Mouse (Mus musculus): ENCODE measurements around the gene Rreb1. TPM values are rescaled to one million over a fixed set of nuclear protein-coding genes. Genes with fewer than 3 reads are reported as not detected.

Rreb1 gene
- polyA plus RNA-seq, 1 experiment, result 4.6 TPM

- TF ChIP-seq POLR2A (IDR thresholded peaks at IDR 0.05; ENCODE audit: control insufficient read depth, low read depth, low read length) (no peak), CTCF (IDR thresholded peaks at IDR 0.05; ENCODE audit: control insufficient read depth, insufficient read depth, insufficient replicate concordance, low read depth, low read length) (no peak)
- H3K27ac ChIP-seq (ENCODE audit: control insufficient read depth, insufficient read depth, low read depth, low read length), result no peak overlapping the region
- no peak overlapping the region for H3K4me3 ChIP-seq (ENCODE audit: control insufficient read depth, low read depth, low read length)
- no peaks in the 10 kb centered on the region for H3K27me3 ChIP-seq (ENCODE audit: control insufficient read depth, insufficient read depth, low read length)
- no peaks in the 10 kb centered on the region for H3K36me3 ChIP-seq (ENCODE audit: control insufficient read depth, insufficient read depth, low read length)
- H3K4me1 ChIP-seq (ENCODE audit: control insufficient read depth, insufficient read depth, low read length), result no peaks in the 10 kb centered on the region; the same call in 1 of the 2 replicates
Measured at GRCm38 (mm10) chr13:37801101-37802075, 23.2 kb downstream of the Rreb1 start.

GRCm38 (mm10) chr13:37802246-37803003 is 24.2 kb downstream of the Rreb1 start:
- no peaks in the 10 kb centered on the region for H3K27me3 ChIP-seq (ENCODE audit: control insufficient read depth, insufficient read depth, low read length)

GRCm38 (mm10) chr13:37803244-37803643 is 25.0 kb downstream of the Rreb1 start:
- no peak for TF ChIP-seq POLR2A (IDR thresholded peaks at IDR 0.05; ENCODE audit: control insufficient read depth, low read depth, low read length)
- TF ChIP-seq CTCF (IDR thresholded peaks at IDR 0.05; ENCODE audit: control insufficient read depth, insufficient read depth, insufficient replicate concordance, low read depth, low read length), result no peak
- Histone ChIP-seq H3K36me3 (ENCODE audit: control insufficient read depth, insufficient read depth, low read length) (no peaks in the 10 kb centered on the region), H3K4me1 (ENCODE audit: control insufficient read depth, insufficient read depth, low read length) (no peaks in the 10 kb centered on the region; the same call in 1 of the 2 replicates), H3K27me3 (ENCODE audit: control insufficient read depth, insufficient read depth, low read length) (no peaks in the 10 kb centered on the region), H3K4me3 (ENCODE audit: control insufficient read depth, low read depth, low read length) (no peak overlapping the region), H3K27ac (ENCODE audit: control insufficient read depth, insufficient read depth, low read depth, low read length) (no peak overlapping the region)

More at GRCm38 (mm10) chr13:37802246-37803003, 24.2 kb downstream of the Rreb1 start:
- H3K4me1 ChIP-seq (ENCODE audit: control insufficient read depth, insufficient read depth, low read length), result no peaks in the 10 kb centered on the region; the same call in 1 of the 2 replicates
- TF ChIP-seq POLR2A (IDR thresholded peaks at IDR 0.05; ENCODE audit: control insufficient read depth, low read depth, low read length), result no peak
- no peak overlapping the region for H3K27ac ChIP-seq (ENCODE audit: control insufficient read depth, insufficient read depth, low read depth, low read length)
- H3K36me3 ChIP-seq (ENCODE audit: control insufficient read depth, insufficient read depth, low read length), result no peaks in the 10 kb centered on the region
- H3K4me3 ChIP-seq (ENCODE audit: control insufficient read depth, low read depth, low read length), result no peak overlapping the region

DNA sequence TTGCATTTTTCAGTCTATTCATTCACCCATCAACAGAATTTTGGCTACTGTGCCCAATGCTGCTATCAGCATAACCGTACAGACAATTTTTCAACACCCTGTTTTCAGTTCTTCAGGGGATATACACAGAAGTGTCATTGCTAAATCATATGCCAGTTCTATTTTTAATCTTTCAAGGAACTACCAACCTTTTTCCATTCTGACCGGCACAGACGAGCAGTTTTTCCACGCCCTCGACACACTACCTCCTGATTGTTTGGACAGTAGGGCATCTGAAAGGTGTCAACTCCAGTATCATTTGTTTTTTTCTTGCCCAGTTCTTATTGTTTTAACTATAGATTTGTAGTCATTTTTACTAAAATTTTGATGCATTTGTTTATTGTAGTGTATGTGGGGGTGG is 25.8 kb downstream of the Rreb1 start:
- Histone ChIP-seq H3K36me3 (ENCODE audit: control insufficient read depth, insufficient read depth, low read length) (no peaks in the 10 kb centered on the region), H3K27ac (ENCODE audit: control insufficient read depth, insufficient read depth, low read depth, low read length) (no peak overlapping the region), H3K27me3 (ENCODE audit: control insufficient read depth, insufficient read depth, low read length) (no peaks in the 10 kb centered on the region), H3K4me3 (ENCODE audit: control insufficient read depth, low read depth, low read length) (no peak overlapping the region), H3K4me1 (ENCODE audit: control insufficient read depth, insufficient read depth, low read length) (no peaks in the 10 kb centered on the region; the same call in 1 of the 2 replicates)
- no peak for TF ChIP-seq CTCF (IDR thresholded peaks at IDR 0.05; ENCODE audit: control insufficient read depth, insufficient read depth, insufficient replicate concordance, low read depth, low read length)
- no peak for TF ChIP-seq POLR2A (IDR thresholded peaks at IDR 0.05; ENCODE audit: control insufficient read depth, low read depth, low read length)

GRCm38 (mm10) chr13:37815001-37815400 is 36.8 kb downstream of the Rreb1 start:
- Histone ChIP-seq H3K4me1 (ENCODE audit: control insufficient read depth, insufficient read depth, low read length) (no peaks in the 10 kb centered on the region), H3K27me3 (ENCODE audit: control insufficient read depth, insufficient read depth, low read length) (no peaks in the 10 kb centered on the region), H3K4me3 (ENCODE audit: control insufficient read depth, low read depth, low read length) (no peak overlapping the region), H3K36me3 (ENCODE audit: control insufficient read depth, insufficient read depth, low read length) (no peaks in the 10 kb centered on the region), H3K27ac (ENCODE audit: control insufficient read depth, insufficient read depth, low read depth, low read length) (no peak overlapping the region)
- TF ChIP-seq POLR2A (IDR thresholded peaks at IDR 0.05; ENCODE audit: control insufficient read depth, low read depth, low read length) (no peak), CTCF (IDR thresholded peaks at IDR 0.05; ENCODE audit: control insufficient read depth, insufficient read depth, insufficient replicate concordance, low read depth, low read length) (no peak)

DNA sequence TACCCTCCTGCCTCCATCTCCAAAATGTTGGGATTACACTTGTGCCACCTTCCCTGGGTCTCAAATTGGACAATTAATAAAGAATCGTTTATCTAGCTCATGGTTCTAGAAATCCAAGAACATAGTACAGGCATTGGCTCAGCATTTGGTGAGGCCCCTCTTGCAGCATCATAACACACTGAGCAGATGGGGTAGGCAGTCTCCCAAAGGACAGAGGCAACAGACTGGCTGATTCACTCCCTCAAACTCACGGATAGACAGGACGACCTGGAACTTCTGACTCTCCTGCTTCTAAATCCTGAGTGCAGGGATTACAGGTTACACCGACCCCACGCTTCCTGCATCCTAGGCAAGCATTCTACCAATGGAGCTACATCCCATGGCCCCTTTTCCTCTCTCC is 38.5 kb downstream of the Rreb1 start:
- H3K27me3 ChIP-seq (ENCODE audit: control insufficient read depth, insufficient read depth, low read length), result no peaks in the 10 kb centered on the region
- no peak for TF ChIP-seq CTCF (IDR thresholded peaks at IDR 0.05; ENCODE audit: control insufficient read depth, insufficient read depth, insufficient replicate concordance, low read depth, low read length)
- TF ChIP-seq POLR2A (IDR thresholded peaks at IDR 0.05; ENCODE audit: control insufficient read depth, low read depth, low read length), result no peak

DNA sequence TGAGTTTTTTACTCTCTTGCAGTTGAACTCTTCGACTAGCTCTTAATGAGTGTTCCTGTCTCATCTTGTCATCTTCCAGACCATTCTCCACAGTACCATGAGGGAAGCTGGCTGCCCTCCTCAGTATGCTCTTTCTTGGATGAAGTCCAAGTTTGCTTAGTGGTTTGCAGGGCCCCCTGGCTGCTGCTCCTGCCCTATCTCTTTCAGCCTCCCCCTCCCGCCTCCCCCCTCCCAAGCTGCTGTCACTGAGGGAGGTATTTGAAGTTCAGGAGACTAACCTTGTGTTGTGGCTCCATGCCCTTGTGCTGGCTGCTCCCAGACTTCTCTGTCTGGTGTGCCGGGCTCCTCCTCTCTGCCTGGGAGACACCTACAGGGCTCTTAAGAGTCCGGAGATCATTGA is 43.2 kb downstream of the Rreb1 start:
- Histone ChIP-seq H3K36me3 (ENCODE audit: control insufficient read depth, insufficient read depth, low read length) (no peaks in the 10 kb centered on the region), H3K27ac (ENCODE audit: control insufficient read depth, insufficient read depth, low read depth, low read length) (no peak overlapping the region), H3K27me3 (ENCODE audit: control insufficient read depth, insufficient read depth, low read length) (0 out of 2 replicates have a peak, but pooled peaks cover 3% of the 10 kb centered on the region), H3K4me1 (ENCODE audit: control insufficient read depth, insufficient read depth, low read length) (peaks cover 5% of the 10 kb centered on the region; the same call in 1 of the 2 replicates), H3K4me3 (ENCODE audit: control insufficient read depth, low read depth, low read length) (no peak overlapping the region)
- TF ChIP-seq POLR2A (IDR thresholded peaks at IDR 0.05; ENCODE audit: control insufficient read depth, low read depth, low read length) (no peak), CTCF (IDR thresholded peaks at IDR 0.05; ENCODE audit: control insufficient read depth, insufficient read depth, insufficient replicate concordance, low read depth, low read length) (no peak)

More for the DNA sequence above, 38.5 kb downstream of the Rreb1 start:
- Histone ChIP-seq H3K27ac (ENCODE audit: control insufficient read depth, insufficient read depth, low read depth, low read length) (no peak overlapping the region), H3K4me1 (ENCODE audit: control insufficient read depth, insufficient read depth, low read length) (no peaks in the 10 kb centered on the region), H3K36me3 (ENCODE audit: control insufficient read depth, insufficient read depth, low read length) (no peaks in the 10 kb centered on the region), H3K4me3 (ENCODE audit: control insufficient read depth, low read depth, low read length) (no peak overlapping the region)
